Mouse (Mus musculus) hindbrain, embryonic 11.5 days (tissue): ENCODE measurements around the gene Morc3. TPM values are rescaled to one million over a fixed set of nuclear protein-coding genes. Genes with fewer than 3 reads are reported as not detected.

Source experiments
- ATAC-seq: fragments of 200-750 bp; cut with Nextera tagmentation; 2 replicates; pipeline ENCODE4 v1.8.0; 2017; ENCODE audit warnings: mild to moderate bottlenecking, moderate TSS enrichment, moderate library complexity; ENCODE audit not compliant: low FRiP score
- DNase-seq: peaks from one replicate; pipeline ENCODE4 v3.0.0-alpha.2; 2015; ENCODE audit warnings: low spot score
- H3K27ac ChIP-seq: fragments of 300-500 bp; sonication (generic); 2 replicates; pipeline ENCODE4 v1.5.1; 2014; ENCODE audit warnings: mild to moderate bottlenecking, low read depth, low read length
- H3K27me3 ChIP-seq: fragments of 300-500 bp; sonication (generic); 2 replicates; pipeline ENCODE4 v1.6.1; 2014; ENCODE audit warnings: mild to moderate bottlenecking, low read length, moderate library complexity, mixed read lengths; ENCODE audit not compliant: control insufficient read depth, insufficient read depth
- H3K36me3 ChIP-seq: fragments of 300-500 bp; sonication (generic); 2 replicates; pipeline ENCODE4 v1.6.1; 2014; ENCODE audit warnings: mild to moderate bottlenecking, low read length, moderate library complexity, mixed read lengths; ENCODE audit not compliant: control insufficient read depth, insufficient read depth
- H3K4me1 ChIP-seq: fragments of 300-500 bp; sonication (generic); replicated peaks from 2 replicates; pipeline ENCODE4 v1.6.1; 2014; ENCODE audit warnings: low read length, mixed read lengths; ENCODE audit not compliant: control insufficient read depth, insufficient read depth
- H3K4me2 ChIP-seq: fragments of 300-500 bp; sonication (generic); replicated peaks from 2 replicates; pipeline ENCODE4 v1.6.1; 2014; ENCODE audit warnings: mild to moderate bottlenecking, low read depth, low read length
- H3K4me3 ChIP-seq: fragments of 300-500 bp; sonication (generic); 2 replicates; pipeline ENCODE4 v1.5.1; 2014; ENCODE audit warnings: low read depth, low read length
- H3K9ac ChIP-seq: fragments of 300-500 bp; sonication (generic); 2 replicates; pipeline ENCODE4 v1.6.1; 2014; ENCODE audit warnings: low read depth, low read length
- H3K9me3 ChIP-seq: fragments of 300-500 bp; sonication (generic); 2 replicates; pipeline ENCODE4 v1.6.1; 2016; ENCODE audit warnings: low read length; ENCODE audit not compliant: control insufficient read depth
- WGBS: fragments of 180-500 bp; shearing (Covaris S2); extraction: QIAGEN DNeasy Blood & Tissue Kit; methylation state at CpG from one replicate; pipeline ENCODE4 v1.1.7; 2014; 5-methylcytosine and 5-hydroxymethylcytosine counted together
- polyA plus RNA-seq: library from polyadenylated mRNA; unstranded; fragments of >200 nt; fragmentation: Nextera tagmentation; extraction: Ambion mirVana; gene quantifications from 2 replicates; pipeline ENCODE4 v1.2.1, GENCODE M21; 2014

Gene Morc3
- polyA plus RNA-seq, 1 experiment from 2014 or later, result 37.9 TPM

DNA sequence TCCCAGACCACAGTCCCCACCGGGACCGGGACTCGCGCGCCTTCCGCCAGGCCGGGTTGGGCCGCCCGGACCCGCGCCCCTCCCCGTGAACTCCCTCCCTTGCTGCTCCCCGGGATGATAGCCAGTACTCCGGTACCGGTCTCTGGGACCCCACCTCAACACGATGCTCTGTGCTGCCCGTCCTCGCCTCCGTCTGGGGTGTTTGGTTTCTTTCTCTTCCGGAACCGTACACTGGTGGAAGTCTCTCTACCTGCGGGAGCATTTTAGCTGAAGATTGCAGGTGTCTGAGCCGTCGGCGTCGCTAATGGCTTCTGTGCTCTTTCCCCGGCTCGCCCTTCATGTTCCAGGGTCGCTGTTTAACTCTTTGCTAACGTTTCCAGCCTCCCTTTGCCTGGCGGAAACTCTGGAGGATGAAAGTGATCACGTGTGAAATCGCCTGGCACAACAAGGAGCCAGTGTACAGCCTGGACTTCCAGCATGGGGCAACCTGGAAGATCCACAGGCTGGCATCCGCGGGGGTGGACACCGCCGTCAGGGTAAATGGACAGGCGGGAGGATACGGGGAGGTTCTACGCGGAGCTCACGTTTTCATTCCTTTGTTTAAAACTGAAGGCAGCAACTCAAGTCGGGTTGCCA lies 52.3 kb downstream of the Morc3 start:
- DNase-seq (peak; percentile 58), ATAC-seq (peak; percentile 31)
- H3K27me3 ChIP-seq, result no peaks in the 10 kb centered on the region
- WGBS, result under 1% methylated on average over 43 of the region's 43 CpGs
- H3K4me3 ChIP-seq, result peak overlapping the region; percentile 79
- no peaks in the 10 kb centered on the region for H3K36me3 ChIP-seq
- no peaks in the 10 kb centered on the region for H3K9me3 ChIP-seq
- peak overlapping the region; percentile 90 for H3K4me2 ChIP-seq
- no peak overlapping the region for H3K27ac ChIP-seq
- no peaks in the 10 kb centered on the region for H3K4me1 ChIP-seq
- H3K9ac ChIP-seq, result peak overlapping the region; percentile 55

DNA sequence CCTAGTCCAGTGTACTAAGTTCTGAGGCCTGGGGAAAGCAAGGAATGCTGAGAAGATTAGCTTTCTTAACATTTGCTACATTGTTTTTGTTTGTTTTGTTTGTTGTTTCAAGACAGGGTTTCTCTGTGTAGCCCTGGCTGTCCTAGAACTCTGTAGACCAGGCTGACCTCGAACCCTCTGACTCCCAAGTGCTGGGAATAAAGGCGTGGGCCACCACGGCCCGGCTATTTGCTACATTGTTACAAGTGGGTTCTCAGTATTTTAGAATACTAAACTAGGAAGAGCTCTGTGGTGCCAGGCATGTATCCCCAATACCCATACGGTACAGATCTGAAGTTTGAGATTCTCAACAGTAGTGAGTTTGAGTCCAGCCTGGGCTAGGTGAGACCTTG lies 52.8 kb downstream of the Morc3 start:
- Histone ChIP-seq H3K4me2 (peak overlapping the region; percentile 90), H3K4me3 (peak overlapping the region; percentile 79), H3K4me1 (no peaks in the 10 kb centered on the region), H3K27me3 (no peaks in the 10 kb centered on the region), H3K36me3 (no peaks in the 10 kb centered on the region), H3K9ac (peak overlapping the region; percentile 55), H3K27ac (no peak overlapping the region), H3K9me3 (no peaks in the 10 kb centered on the region)
- no peak for ATAC-seq
- DNase-seq, result no peak
- 61% methylated on average over 5 of the region's 5 CpGs for WGBS

DNA sequence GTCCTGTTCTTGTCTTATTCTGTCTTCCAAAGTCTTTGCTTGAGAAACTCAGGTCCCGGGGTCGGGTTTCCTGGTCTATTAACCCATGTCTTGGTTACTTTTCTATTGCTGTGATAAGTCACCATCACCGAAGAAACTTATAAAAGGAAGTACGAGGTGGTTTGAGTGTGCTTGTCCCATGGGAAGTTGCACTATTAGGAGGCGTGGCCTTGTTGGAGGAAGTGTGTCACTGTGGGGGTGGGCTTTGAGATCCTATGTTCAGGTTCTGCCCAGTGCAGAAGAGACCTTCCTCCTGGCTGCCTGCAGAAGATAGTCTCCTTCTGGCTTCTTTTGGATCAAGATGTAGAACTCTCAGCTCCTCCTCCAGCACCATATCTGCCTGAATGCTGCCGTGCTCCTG lies 56.6 kb downstream of the Morc3 start:
- DNase-seq (no peak), ATAC-seq (no peak)
- Histone ChIP-seq H3K4me2 (no peak overlapping the region), H3K9me3 (no peaks in the 10 kb centered on the region), H3K4me3 (no peak overlapping the region), H3K4me1 (no peaks in the 10 kb centered on the region), H3K36me3 (0 out of 2 replicates have a peak, but pooled peaks cover 4% of the 10 kb centered on the region), H3K27me3 (no peaks in the 10 kb centered on the region), H3K27ac (no peak overlapping the region), H3K9ac (no peak overlapping the region)
- 96% methylated on average over 6 of the region's 6 CpGs for WGBS

DNA sequence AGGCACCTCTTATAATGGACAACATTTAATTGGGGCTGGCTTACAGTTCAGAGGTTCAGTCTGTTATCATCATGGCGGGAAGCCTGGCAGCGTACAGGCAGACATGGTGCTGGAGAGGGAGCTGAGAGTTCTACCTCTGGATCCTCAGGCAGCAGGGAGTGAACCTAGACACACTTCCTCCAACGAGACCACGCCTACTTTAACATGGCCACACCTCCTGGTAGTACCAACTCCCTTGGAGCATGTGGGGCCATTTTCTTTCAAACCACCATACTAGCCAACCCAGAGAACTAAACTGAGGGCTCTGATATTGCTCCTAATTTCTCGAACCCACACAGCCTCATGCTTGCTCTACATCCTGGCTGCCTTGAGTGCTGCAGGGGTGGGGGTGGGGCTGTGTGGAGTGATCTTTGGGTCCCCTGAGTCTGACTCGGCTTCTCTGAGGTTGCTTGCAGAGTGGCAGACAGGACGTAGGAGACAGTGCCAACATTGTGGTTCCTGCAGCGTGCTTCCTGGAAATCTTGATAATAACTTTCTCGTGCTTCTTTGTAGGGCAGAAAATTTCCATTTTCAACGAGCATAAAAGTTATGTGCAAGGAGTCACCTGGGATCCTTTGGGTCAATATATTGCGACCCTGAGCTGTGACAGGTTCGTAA lies 59.2 kb downstream of the Morc3 start:
- H3K27ac ChIP-seq, result no peak overlapping the region
- H3K4me1 ChIP-seq, result no peaks in the 10 kb centered on the region
- WGBS, result 91% methylated on average over 12 of the region's 12 CpGs
- DNase-seq (no peak), ATAC-seq (no peak)
- no peak overlapping the region for H3K9ac ChIP-seq
- no peak overlapping the region for H3K4me3 ChIP-seq
- no peaks in the 10 kb centered on the region for H3K9me3 ChIP-seq
- peaks cover 4% of the 10 kb centered on the region; the same call in 1 of the 2 replicates for H3K36me3 ChIP-seq
- no peaks in the 10 kb centered on the region for H3K27me3 ChIP-seq
- H3K4me2 ChIP-seq, result no peak overlapping the region

DNA sequence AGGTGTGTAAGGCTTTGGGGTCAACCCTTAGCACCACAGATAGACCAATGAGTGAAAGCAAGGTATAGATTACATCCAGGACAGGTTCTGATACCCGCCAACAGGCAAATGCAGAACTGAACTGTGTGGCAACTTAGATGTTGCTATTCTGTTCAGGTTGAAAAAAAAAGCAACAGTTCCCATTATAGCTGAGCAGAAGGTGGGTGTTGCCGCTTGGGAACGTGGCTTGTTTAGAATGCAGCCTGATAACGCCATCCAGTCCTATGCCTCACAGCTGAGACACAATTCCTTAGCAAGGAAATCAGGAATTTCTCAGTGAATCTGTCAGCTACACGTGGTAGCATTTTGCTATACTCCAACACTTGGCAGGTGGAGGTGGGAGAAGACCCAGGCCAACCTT lies 61.4 kb downstream of the Morc3 start:
- Histone ChIP-seq H3K4me1 (no peaks in the 10 kb centered on the region), H3K27me3 (no peaks in the 10 kb centered on the region), H3K27ac (no peak overlapping the region), H3K36me3 (peaks cover 4% of the 10 kb centered on the region; the same call in 1 of the 2 replicates), H3K4me2 (no peak overlapping the region), H3K9ac (no peak overlapping the region), H3K9me3 (no peaks in the 10 kb centered on the region), H3K4me3 (no peak overlapping the region)
- ATAC-seq (no peak), DNase-seq (no peak)
- WGBS, result 91% methylated on average over 5 of the region's 5 CpGs

DNA sequence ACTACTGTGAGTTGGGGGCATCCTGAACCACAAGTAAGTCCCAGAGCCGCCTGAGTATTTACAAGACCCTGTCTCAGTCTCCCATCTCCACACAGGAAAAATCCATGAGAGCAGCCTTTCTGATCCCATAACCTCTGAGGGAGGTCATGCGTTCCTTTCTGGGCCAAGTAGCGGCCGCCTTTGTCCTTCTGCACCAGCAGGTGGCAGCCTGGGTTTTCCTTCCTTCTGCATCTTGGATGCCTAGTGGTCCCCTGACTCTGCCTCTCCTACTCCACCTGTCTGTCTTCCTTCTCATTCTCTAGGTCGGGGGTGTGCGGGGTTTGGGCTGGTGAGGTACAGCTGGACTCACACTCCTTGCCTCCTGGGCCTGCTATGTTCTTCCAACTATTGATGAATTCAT lies 71.1 kb downstream of the Morc3 start:
- Histone ChIP-seq H3K9me3 (no peaks in the 10 kb centered on the region), H3K4me3 (no peak overlapping the region), H3K4me2 (no peak overlapping the region), H3K4me1 (no peaks in the 10 kb centered on the region), H3K27ac (no peak overlapping the region), H3K9ac (no peak overlapping the region), H3K36me3 (peaks cover 2% of the 10 kb centered on the region; the same call in 1 of the 2 replicates), H3K27me3 (no peaks in the 10 kb centered on the region)
- WGBS, result 71% methylated on average over 6 of the region's 6 CpGs
- DNase-seq (peak; percentile 24), ATAC-seq (no peak)

DNA sequence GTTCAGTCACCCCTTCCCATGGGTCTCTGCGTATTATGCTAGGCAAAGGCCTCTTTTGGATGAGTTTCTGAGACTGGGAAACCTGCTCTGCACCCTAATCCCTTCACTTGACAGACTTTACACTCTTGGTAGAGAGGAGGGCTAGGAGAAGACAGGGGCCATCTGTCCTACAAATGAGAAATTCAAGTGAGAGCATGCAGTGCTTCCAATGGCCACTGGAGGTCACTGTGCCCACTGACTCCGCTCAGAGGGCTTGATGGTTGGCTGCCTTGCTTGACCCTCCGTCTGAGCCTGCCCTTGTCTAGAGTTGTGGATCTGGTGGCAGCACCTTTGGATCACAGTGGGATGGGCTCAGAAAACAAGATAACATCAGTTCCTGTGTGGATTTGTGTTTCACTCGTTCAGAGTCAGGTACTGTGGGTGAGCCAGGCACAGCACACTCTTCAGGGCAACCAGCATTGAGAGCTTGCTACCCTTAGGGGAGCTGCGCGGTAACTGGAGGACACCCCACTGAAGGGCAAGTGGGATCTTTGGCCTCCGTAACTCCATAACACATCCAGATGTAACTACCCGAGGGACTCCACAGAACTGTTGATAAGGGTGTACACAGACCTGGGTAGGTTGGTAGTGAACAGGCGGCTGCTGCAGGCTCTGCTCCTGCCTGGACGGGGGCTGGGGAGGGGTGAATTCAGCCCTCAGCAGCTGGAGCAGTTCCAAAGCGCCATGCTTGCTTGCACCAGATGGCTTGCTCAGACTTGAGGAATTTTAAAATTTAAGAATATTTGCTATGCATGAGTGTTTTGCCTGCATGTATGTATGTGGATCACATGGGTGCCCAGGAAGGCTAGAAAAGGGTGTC lies 74.5 kb downstream of the Morc3 start:
- Histone ChIP-seq H3K27ac (no peak overlapping the region), H3K36me3 (peaks cover 2% of the 10 kb centered on the region; the same call in 1 of the 2 replicates)
- ATAC-seq, result peak; percentile 47; the same call in 1 of the 2 replicates

DNA sequence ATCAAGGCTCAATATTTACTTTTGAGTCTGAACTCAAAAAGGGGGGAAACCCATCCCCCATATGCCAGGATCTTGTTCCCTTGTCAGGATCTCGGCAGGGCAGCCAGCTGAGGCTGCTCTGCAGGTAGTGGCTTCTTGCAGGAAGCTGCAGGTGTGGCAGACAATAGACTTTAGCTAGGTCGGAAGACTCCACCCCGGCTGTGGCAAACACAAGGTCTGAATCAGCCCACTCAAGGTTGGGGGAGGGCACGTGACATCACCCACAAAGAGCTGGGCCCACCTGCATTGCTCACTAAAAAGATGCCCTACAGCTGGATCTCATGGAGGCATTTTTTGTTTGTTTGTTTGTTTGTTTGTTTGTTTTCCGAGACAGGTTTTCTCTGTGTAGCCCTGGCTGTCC lies 75.8 kb downstream of the Morc3 start:
- 81% methylated on average over 5 of the region's 5 CpGs for WGBS
- Histone ChIP-seq H3K9me3 (no peaks in the 10 kb centered on the region), H3K4me3 (no peak overlapping the region), H3K4me1 (no peaks in the 10 kb centered on the region), H3K4me2 (no peak overlapping the region), H3K36me3 (no peaks in the 10 kb centered on the region; the same call in 1 of the 2 replicates), H3K27ac (no peak overlapping the region), H3K27me3 (no peaks in the 10 kb centered on the region), H3K9ac (no peak overlapping the region)
- DNase-seq (no peak), ATAC-seq (no peak)

More for the DNA sequence above, 74.5 kb downstream of the Morc3 start:
- Histone ChIP-seq H3K4me1 (no peaks in the 10 kb centered on the region), H3K9ac (no peak overlapping the region), H3K4me3 (no peak overlapping the region), H3K27me3 (no peaks in the 10 kb centered on the region), H3K9me3 (no peaks in the 10 kb centered on the region), H3K4me2 (no peak overlapping the region)
- WGBS, result 79% methylated on average over 11 of the region's 11 CpGs
- DNase-seq, result peak; percentile 79
